Mouse (Mus musculus): ENCODE measurements around the gene Faf2. TPM values are rescaled to one million over a fixed set of nuclear protein-coding genes. Genes with fewer than 3 reads are reported as not detected.

Faf2 gene
- total and polyA plus RNA-seq, 3 experiments = 40.8 to 51.7 (median 43.7) TPM

DNA sequence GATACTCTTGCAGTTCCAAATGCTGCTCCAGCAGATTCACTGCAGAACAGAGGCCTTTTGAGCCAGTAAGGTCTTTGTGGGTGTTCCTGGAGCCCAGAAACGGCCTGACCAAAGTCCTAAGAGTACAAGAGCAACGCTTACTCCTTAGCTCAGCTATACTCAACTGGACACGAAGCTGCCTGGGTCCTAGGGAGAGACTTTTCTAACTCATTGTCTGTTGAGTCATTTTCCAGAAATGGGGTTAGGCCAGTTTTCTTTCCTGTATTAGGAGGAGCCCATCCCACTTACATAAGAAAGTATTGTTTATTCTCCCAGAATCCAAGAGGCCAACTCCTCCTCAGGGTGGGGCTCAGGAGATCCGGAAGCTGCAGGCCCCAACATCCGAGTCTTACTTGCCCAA is 16.2 kb upstream of the Faf2 start:
- H3K9me3 ChIP-seq (replicated peaks; ENCODE audit: low read length) = no peaks in the 10 kb centered on the region
- dilution Hi-C loops (cut with MboI; ENCODE audit: extremely low pct_ligation_motif_present, extremely low pct_unique_long_range_greater_than_20kb, low sequenced_read_pairs) = no loop called here
- TF ChIP-seq MAFK (IDR thresholded peaks at IDR 0.05; ENCODE audit: insufficient replicate concordance, low read length) (no peak), UBTF (IDR thresholded peaks at IDR 0.05; ENCODE audit: low read depth, low read length) (no peak), RCOR1 (conservative IDR thresholded peaks at IDR 0.05; ENCODE audit: low read depth, low read length) (no peak), CHD2 (IDR thresholded peaks at IDR 0.05; ENCODE audit: low read length) (no peak)
- no peak for DNase-seq (ENCODE audit: extremely low read depth)
- H3K79me2 ChIP-seq (replicated peaks; ENCODE audit: control insufficient read depth, extremely low read depth, insufficient read depth, poor library complexity, severe bottlenecking) = no peaks in the 10 kb centered on the region
- no peak overlapping the region for H3K4me3 ChIP-seq (replicated peaks in 1 of 3; ENCODE audit: low read depth in 2 of 3, low read length in 2 of 3, poor library complexity in 1 of 3)
- in situ Hi-C loops (cut with MboI; ENCODE audit: low pct_ligation_motif_present, low pct_unique_long_range_greater_than_20kb, low sequenced_read_pairs) = no loop called here
- H3K36me3 ChIP-seq (replicated peaks in 1 of 2; ENCODE audit: control insufficient read depth in 1 of 2, insufficient read depth in 1 of 2, low read length in 1 of 2) = peaks cover 0 to 24% of the 10 kb centered on the region in 2 experiments
- no peaks in the 10 kb centered on the region for H3K27me3 ChIP-seq (replicated peaks)
- no peak overlapping the region for H3K27ac ChIP-seq (ENCODE audit: insufficient read depth, low read depth)
- H3K9ac ChIP-seq (ENCODE audit: insufficient read depth, low read depth) = no peak overlapping the region
- H3K4me2 ChIP-seq (ENCODE audit: insufficient read depth, low read depth, poor library complexity, severe bottlenecking) = no peak overlapping the region
- peaks cover 0 to under 1% of the 10 kb centered on the region in 2 experiments; a peak in 1 of 4 replicates for H3K4me1 ChIP-seq (ENCODE audit: control insufficient read depth in 1 of 2, insufficient read depth in 2 of 2)

DNA sequence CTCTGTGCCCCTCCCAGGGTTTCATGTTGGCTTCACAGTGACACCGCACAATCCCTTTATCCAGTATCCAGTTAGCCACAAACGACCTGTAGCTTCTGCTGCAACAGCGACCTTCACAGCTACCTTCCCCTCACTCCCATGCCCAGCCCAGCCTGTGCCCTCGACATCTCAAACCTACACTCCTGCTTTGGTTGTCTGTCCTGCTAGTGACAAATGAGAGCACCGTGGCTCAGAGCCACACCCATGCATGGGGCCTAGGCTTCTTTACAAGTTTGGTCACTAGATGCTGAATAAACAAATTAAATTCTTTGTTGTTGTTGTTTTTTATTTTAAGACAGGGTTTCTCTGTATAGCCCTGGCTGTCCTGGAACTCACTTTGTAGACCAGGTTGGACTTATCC is 14.4 kb upstream of the Faf2 start:
- Histone ChIP-seq H3K4me3 (replicated peaks in 1 of 3; ENCODE audit: low read depth in 2 of 3, low read length in 2 of 3, poor library complexity in 1 of 3) (no peak overlapping the region), H3K36me3 (replicated peaks in 1 of 2; ENCODE audit: control insufficient read depth in 1 of 2, insufficient read depth in 1 of 2, low read length in 1 of 2) (peaks cover 0 to 18% of the 10 kb centered on the region in 2 experiments), H3K27me3 (replicated peaks) (no peaks in the 10 kb centered on the region), H3K79me2 (replicated peaks; ENCODE audit: control insufficient read depth, extremely low read depth, insufficient read depth, poor library complexity, severe bottlenecking) (no peaks in the 10 kb centered on the region), H3K27ac (ENCODE audit: insufficient read depth, low read depth) (no peak overlapping the region), H3K9me3 (replicated peaks; ENCODE audit: low read length) (no peaks in the 10 kb centered on the region), H3K9ac (ENCODE audit: insufficient read depth, low read depth) (no peak overlapping the region), H3K4me2 (ENCODE audit: insufficient read depth, low read depth, poor library complexity, severe bottlenecking) (no peak overlapping the region), H3K4me1 (ENCODE audit: control insufficient read depth in 1 of 2, insufficient read depth in 2 of 2) (peaks cover 0 to 10% of the 10 kb centered on the region in 2 experiments; a peak in 2 of 4 replicates)
- dilution Hi-C loops (cut with MboI; ENCODE audit: extremely low pct_ligation_motif_present, extremely low pct_unique_long_range_greater_than_20kb, low sequenced_read_pairs) = no loop called here
- in situ Hi-C loops (cut with MboI; ENCODE audit: low pct_ligation_motif_present, low pct_unique_long_range_greater_than_20kb, low sequenced_read_pairs) = no loop called here
- TF ChIP-seq SMC3 (IDR thresholded peaks at IDR 0.05; ENCODE audit: low read depth, low read length) (no peak), ETS1 (conservative IDR thresholded peaks at IDR 0.05; ENCODE audit: low read depth, low read length) (no peak), ELF1 (IDR thresholded peaks at IDR 0.05; ENCODE audit: low read depth, low read length) (no peak), TBP (conservative IDR thresholded peaks at IDR 0.05; ENCODE audit: low read depth, low read length) (no peak), MAFK (IDR thresholded peaks at IDR 0.05; ENCODE audit: insufficient replicate concordance, low read length) (no peak), CHD1 (IDR thresholded peaks at IDR 0.05; ENCODE audit: low read depth, low read length) (no peak), KAT2A (IDR thresholded peaks at IDR 0.05; ENCODE audit: insufficient replicate concordance, low read length) (no peak), USF1 (IDR thresholded peaks at IDR 0.05; ENCODE audit: low read depth, low read length) (no peak), RCOR1 (conservative IDR thresholded peaks at IDR 0.05; ENCODE audit: low read depth, low read length) (no peak), GABPA (IDR thresholded peaks at IDR 0.05; ENCODE audit: insufficient replicate concordance, low read depth, low read length) (no peak), NRF1 (IDR thresholded peaks at IDR 0.05; ENCODE audit: low read depth, low read length) (no peak), MEF2A (IDR thresholded peaks at IDR 0.05; ENCODE audit: borderline replicate concordance, low read depth, low read length) (no peak), ZNF384 (IDR thresholded peaks at IDR 0.05; ENCODE audit: low read depth, low read length) (no peak), MAX (IDR thresholded peaks at IDR 0.05; ENCODE audit: low read length) (no peak), UBTF (IDR thresholded peaks at IDR 0.05; ENCODE audit: low read depth, low read length) (no peak), E2F4 (IDR thresholded peaks at IDR 0.05; ENCODE audit: insufficient replicate concordance, low read depth, low read length) (no peak), EP300 (IDR thresholded peaks at IDR 0.05; ENCODE audit: low read length) (no peak)
- no peak for DNase-seq (ENCODE audit: extremely low read depth)

All from CH12.LX (cell line).